Mouse (Mus musculus) forebrain, embryonic 11.5 days (tissue): ENCODE results near the gene Armcx5. TPM values are rescaled to one million over a fixed set of nuclear protein-coding genes. Genes with fewer than 3 reads are reported as not detected.
A peak's percentile ranks its signal among the peaks of the same experiment; 100 is the strongest.

Experiments
- ATAC-seq: fragments of 200-750 bp; cut with Nextera tagmentation; replicated peaks from 2 replicates; pipeline ENCODE4 v1.8.0; 2017; ENCODE audit warnings: moderate TSS enrichment; ENCODE audit not compliant: low FRiP score
- DNase-seq: peaks from one replicate; pipeline ENCODE4 v3.0.0-alpha.2; 2017; ENCODE audit warnings: low spot score
- H3K27ac ChIP-seq: fragments of 300-500 bp; sonication (generic); 2 replicates; pipeline ENCODE4 v1.5.1; 2014; ENCODE audit warnings: low read depth, low read length
- H3K27me3 ChIP-seq: fragments of 300-500 bp; sonication (generic); 2 replicates; pipeline ENCODE4 v1.6.1; 2014; ENCODE audit warnings: mild to moderate bottlenecking, low read length, mixed read lengths; ENCODE audit not compliant: control insufficient read depth, insufficient read depth
- H3K36me3 ChIP-seq: fragments of 300-500 bp; sonication (generic); 2 replicates; pipeline ENCODE4 v1.6.1; 2014; ENCODE audit warnings: mild to moderate bottlenecking, low read length, moderate library complexity, mixed read lengths; ENCODE audit not compliant: control insufficient read depth, insufficient read depth
- H3K4me1 ChIP-seq: fragments of 300-500 bp; sonication (generic); replicated peaks from 2 replicates; pipeline ENCODE4 v1.6.1; 2014; ENCODE audit warnings: low read length, mixed read lengths; ENCODE audit not compliant: control insufficient read depth, insufficient read depth
- H3K4me2 ChIP-seq: fragments of 300-500 bp; sonication (generic); 2 replicates; pipeline ENCODE4 v1.6.1; 2014; ENCODE audit warnings: low read depth, mild to moderate bottlenecking, low read length, moderate library complexity, mixed read lengths; ENCODE audit not compliant: severe bottlenecking
- H3K4me3 ChIP-seq: fragments of 300-500 bp; sonication (generic); 2 replicates; pipeline ENCODE4 v1.5.1; 2014; ENCODE audit warnings: low read depth, low read length
- H3K9ac ChIP-seq: fragments of 300-500 bp; sonication (generic); 2 replicates; pipeline ENCODE4 v1.6.1; 2014; ENCODE audit warnings: low read length
- H3K9me3 ChIP-seq: fragments of 300-500 bp; sonication (generic); 2 replicates; pipeline ENCODE4 v1.6.1; 2016; ENCODE audit warnings: low read length, mixed read lengths; ENCODE audit not compliant: control insufficient read depth
- WGBS: fragments of 180-500 bp; shearing (Covaris S2); extraction: QIAGEN DNeasy Blood & Tissue Kit; methylation state at CpG from one replicate; pipeline ENCODE4 v1.1.7; 2014; 5-methylcytosine and 5-hydroxymethylcytosine counted together
- polyA plus RNA-seq: library from polyadenylated mRNA; unstranded; fragments of >200 nt; fragmentation: Nextera tagmentation; extraction: Ambion mirVana; gene quantifications from 2 replicates; pipeline ENCODE4 v1.2.1, GENCODE M21; 2014

Armcx5 gene
- polyA plus RNA-seq, result 9.7 and 10.2 TPM in 2 replicates

- no peaks in the 10 kb centered on the region for H3K4me1 ChIP-seq
- no peaks in the 10 kb centered on the region for H3K27me3 ChIP-seq
- peak within 1 kb of the TSS; percentile 50 for H3K4me3 ChIP-seq
- peak within 1 kb of the TSS; percentile 58 for H3K9ac ChIP-seq
- no peaks in the 10 kb centered on the region for H3K36me3 ChIP-seq
- H3K9me3 ChIP-seq, result no peaks in the 10 kb centered on the region
- DNase-seq (peak; percentile 85), ATAC-seq (peak; percentile 98)
- 22% methylated on average over 48 of the region's 48 CpGs for whole genome bisulfite sequencing
- peak within 1 kb of the TSS; percentile 66 for H3K27ac ChIP-seq
- peak within 1 kb of the TSS; percentile 53 for H3K4me2 ChIP-seq
Observed at GRCm38 (mm10) chrX:135742304-135743055, at the start of gene Armcx5, which contains the start of gene Gprasp1. TSS of gene Armcx5 (plus strand) at chrX:135742733. TSS of gene Gprasp1 (plus strand) at chrX:135742733.

- WGBS, result 74% methylated on average over 1 of the region's 1 CpGs
Observed at GRCm38 (mm10) chrX:135693633-135694032, 48.9 kb upstream of the Armcx5 start, which contains the start of gene Tcp11x2. TSS of gene Tcp11x2 (minus strand) at chrX:135693790.

GRCm38 (mm10) chrX:135703111-135703510 is 39.4 kb upstream of the Armcx5 start:
- no peak overlapping the region for H3K4me2 ChIP-seq
- ATAC-seq (no peak), DNase-seq (no peak)
- no peaks in the 10 kb centered on the region for H3K36me3 ChIP-seq
- H3K27me3 ChIP-seq, result no peaks in the 10 kb centered on the region
- 91% methylated on average over 1 of the region's 1 CpGs for WGBS
- H3K9me3 ChIP-seq, result no peaks in the 10 kb centered on the region
- H3K4me1 ChIP-seq, result no peaks in the 10 kb centered on the region
- no peak overlapping the region for H3K4me3 ChIP-seq
- no peak overlapping the region for H3K27ac ChIP-seq
- H3K9ac ChIP-seq, result no peak overlapping the region

More at GRCm38 (mm10) chrX:135693633-135694032, 48.9 kb upstream of the Armcx5 start, which contains the start of gene Tcp11x2:
- ATAC-seq (no peak), DNase-seq (no peak)
- H3K9me3 ChIP-seq, result no peaks in the 10 kb centered on the region
- H3K4me1 ChIP-seq, result no peaks in the 10 kb centered on the region
- no peaks in the 10 kb centered on the region for H3K27me3 ChIP-seq
- H3K36me3 ChIP-seq, result no peaks in the 10 kb centered on the region
- no peak within 1 kb of the TSS for H3K4me2 ChIP-seq
- H3K27ac ChIP-seq, result no peak within 1 kb of the TSS
- no peak within 1 kb of the TSS for H3K4me3 ChIP-seq
- no peak within 1 kb of the TSS for H3K9ac ChIP-seq

GRCm38 (mm10) chrX:135704349-135704748 is 38.2 kb upstream of the Armcx5 start:
- Histone ChIP-seq H3K9me3 (no peaks in the 10 kb centered on the region), H3K27me3 (no peaks in the 10 kb centered on the region), H3K4me2 (no peak overlapping the region), H3K27ac (no peak overlapping the region), H3K4me1 (no peaks in the 10 kb centered on the region), H3K9ac (no peak overlapping the region), H3K4me3 (no peak overlapping the region), H3K36me3 (no peaks in the 10 kb centered on the region)
- ATAC-seq (no peak), DNase-seq (no peak)
- 62% methylated on average over 2 of the region's 2 CpGs for WGBS

GRCm38 (mm10) chrX:135712845-135713244 is 29.7 kb upstream of the Armcx5 start:
- ATAC-seq, result no peak
- Histone ChIP-seq H3K9ac (no peak overlapping the region), H3K27ac (no peak overlapping the region), H3K36me3 (no peaks in the 10 kb centered on the region), H3K9me3 (no peaks in the 10 kb centered on the region), H3K4me2 (no peak overlapping the region), H3K4me1 (no peaks in the 10 kb centered on the region), H3K4me3 (no peak overlapping the region), H3K27me3 (no peaks in the 10 kb centered on the region)
- no peak for DNase-seq
- 92% methylated on average over 2 of the region's 2 CpGs for WGBS

- H3K36me3 ChIP-seq, result no peaks in the 10 kb centered on the region
- no peak within 1 kb of the TSS for H3K4me3 ChIP-seq
- no peaks in the 10 kb centered on the region for H3K4me1 ChIP-seq
- no peak within 1 kb of the TSS for H3K27ac ChIP-seq
- 86% methylated on average over 10 of the region's 10 CpGs for WGBS
- H3K27me3 ChIP-seq, result no peaks in the 10 kb centered on the region
- H3K9me3 ChIP-seq, result no peaks in the 10 kb centered on the region
- ATAC-seq, result no peak
- H3K9ac ChIP-seq, result no peak within 1 kb of the TSS
- DNase-seq, result no peak
- no peak within 1 kb of the TSS for H3K4me2 ChIP-seq
Observed at GRCm38 (mm10) chrX:135725161-135725560, 17.4 kb upstream of the Armcx5 start, which contains the start of gene Tmsb15a. TSS of gene Tmsb15a (minus strand) at chrX:135725261.

DNA sequence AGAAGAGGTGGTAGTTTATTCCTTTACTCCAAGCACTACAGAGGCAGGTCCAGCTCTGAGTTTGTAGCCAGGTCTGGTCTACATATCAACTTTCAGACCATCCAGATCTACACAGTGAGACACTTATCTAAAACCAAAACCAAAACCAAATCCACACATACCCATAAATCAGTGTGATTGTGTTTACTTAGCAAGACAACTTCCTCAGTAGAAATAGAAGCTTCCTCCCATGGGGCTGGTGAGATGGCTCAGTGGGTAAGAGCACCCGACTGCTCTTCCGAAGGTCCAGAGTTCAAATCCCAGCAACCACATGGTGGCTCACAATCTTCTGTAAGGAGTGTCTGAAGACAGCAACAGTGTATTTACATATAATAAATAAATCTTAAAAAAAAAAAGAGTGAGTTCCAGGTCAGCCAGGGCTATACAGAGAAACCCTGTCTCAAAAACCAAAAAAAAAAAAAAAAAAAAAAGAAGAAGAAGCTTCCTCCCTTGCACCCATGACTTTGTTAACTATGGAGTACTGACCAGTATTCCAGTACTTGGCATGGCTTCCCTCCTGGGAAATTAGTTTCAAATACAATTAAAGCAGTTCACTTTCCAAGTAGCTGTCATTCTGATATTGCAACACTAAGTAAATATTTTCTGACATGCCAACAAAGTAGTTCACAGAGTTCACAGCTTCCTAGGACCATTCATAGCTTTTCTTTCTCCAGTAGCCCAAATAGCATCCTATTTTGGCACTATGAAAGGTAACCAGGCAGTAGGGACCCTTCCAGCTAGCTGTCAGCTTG is 3.6 kb upstream of the Armcx5 start:
- no peaks in the 10 kb centered on the region for H3K36me3 ChIP-seq
- no peaks in the 10 kb centered on the region for H3K9me3 ChIP-seq
- H3K27me3 ChIP-seq, result no peaks in the 10 kb centered on the region
- 96% methylated on average over 2 of the region's 2 CpGs for WGBS
- ATAC-seq, result no peak
- DNase-seq, result no peak
- no peak overlapping the region for H3K4me3 ChIP-seq
- no peaks in the 10 kb centered on the region for H3K4me1 ChIP-seq
- H3K9ac ChIP-seq, result no peak overlapping the region
- no peak overlapping the region for H3K27ac ChIP-seq
- H3K4me2 ChIP-seq, result no peak overlapping the region

GRCm38 (mm10) chrX:135743056-135743355 is 473 bp downstream of the Armcx5 start:
- DNase-seq (no peak), ATAC-seq (0 out of 2 replicates have a peak, but pooled peaks have one; percentile 12)
- Histone ChIP-seq H3K9me3 (no peaks in the 10 kb centered on the region), H3K27ac (no peak overlapping the region), H3K4me2 (peak overlapping the region; percentile 53), H3K36me3 (no peaks in the 10 kb centered on the region), H3K4me1 (no peaks in the 10 kb centered on the region), H3K4me3 (peak overlapping the region; percentile 50), H3K27me3 (no peaks in the 10 kb centered on the region), H3K9ac (peak overlapping the region; percentile 58)
- WGBS, result 19% methylated on average over 7 of the region's 7 CpGs
